Mouse (Mus musculus): ENCODE results near the gene Sult2b1.

Sult2b1 gene

DNA sequence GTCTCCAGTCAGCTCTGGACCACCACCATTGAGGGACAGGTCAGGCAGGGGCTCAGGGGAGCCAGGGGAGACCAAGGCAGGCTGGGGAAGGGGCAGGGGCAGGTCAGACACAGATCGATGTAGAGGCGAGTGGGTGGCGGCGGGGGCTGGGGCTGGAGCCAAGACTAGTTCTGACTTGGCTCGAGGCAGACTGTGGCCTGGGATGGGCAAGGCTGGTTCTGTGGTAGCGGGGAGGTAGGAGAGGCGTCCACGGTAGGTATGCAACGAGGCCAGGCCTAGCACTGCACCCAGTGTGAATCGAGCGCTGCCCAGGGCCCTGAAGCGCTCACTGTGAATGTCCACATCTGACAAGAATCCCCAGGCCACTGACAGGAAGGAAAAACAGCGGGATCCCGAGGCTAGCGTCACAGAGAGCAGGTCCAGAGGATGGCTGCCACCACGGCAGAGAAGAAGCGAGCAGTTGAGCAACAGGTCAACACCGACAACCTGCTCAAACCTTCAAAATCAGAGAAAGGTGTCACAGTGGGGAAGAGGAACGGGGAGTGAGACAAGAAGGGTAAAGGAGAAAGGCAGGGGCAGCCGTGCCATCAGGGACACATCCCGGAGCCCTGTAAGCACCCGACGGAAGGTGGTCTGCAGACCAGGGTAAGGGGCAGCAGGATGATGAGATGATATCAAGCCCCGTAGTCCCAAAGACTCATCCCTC lies 73.0 kb downstream of the Sult2b1 start:
- no peak for DNase-seq (ENCODE audit: low read depth, low spot score)

DNA sequence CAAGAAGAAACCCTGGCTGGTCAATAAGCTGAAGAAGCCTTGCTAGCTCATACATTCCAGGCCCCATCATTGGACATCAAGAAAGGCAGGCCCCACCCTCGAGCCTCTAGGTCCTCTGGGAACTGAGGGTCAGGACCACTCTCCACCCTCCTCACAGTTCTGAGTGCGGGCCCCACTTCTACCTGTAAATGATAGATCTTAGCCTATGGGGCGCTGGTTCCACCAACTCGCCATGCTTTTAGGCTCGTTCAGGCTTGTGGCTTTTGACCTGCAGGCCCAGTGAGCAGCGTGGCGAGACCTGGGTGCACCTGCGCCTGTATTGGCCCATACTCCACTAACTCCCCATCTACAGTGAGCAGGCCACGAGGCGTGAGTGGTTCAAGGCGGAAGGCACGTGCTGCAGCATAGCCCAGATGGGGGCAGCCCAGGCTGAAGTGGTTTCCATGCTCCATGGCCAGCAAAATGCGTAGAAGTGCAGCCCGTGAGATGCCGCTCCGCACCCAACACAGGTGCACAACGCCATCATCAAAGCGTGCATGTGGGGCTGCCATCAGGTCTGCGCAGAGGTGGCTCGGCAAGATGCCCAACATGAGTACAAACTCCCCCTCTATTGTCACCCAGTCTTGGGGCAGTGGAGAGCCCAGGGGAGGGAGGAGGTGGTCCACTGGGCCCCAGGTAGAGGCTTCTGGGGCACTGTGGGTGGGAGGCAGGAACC lies 73.8 kb downstream of the Sult2b1 start:
- no peak for DNase-seq (ENCODE audit: low read depth, low spot score)

GRCm38 (mm10) chr7:45709677-45710355 lies 74.7 kb downstream of the Sult2b1 start:
- no peak for DNase-seq (ENCODE audit: low read depth, low spot score)

- no peak for DNase-seq (ENCODE audit: low read depth, low spot score)
These were observed 75.4 kb downstream of the Sult2b1 start for GRCm38 (mm10) chr7:45709036-45709435.

DNA sequence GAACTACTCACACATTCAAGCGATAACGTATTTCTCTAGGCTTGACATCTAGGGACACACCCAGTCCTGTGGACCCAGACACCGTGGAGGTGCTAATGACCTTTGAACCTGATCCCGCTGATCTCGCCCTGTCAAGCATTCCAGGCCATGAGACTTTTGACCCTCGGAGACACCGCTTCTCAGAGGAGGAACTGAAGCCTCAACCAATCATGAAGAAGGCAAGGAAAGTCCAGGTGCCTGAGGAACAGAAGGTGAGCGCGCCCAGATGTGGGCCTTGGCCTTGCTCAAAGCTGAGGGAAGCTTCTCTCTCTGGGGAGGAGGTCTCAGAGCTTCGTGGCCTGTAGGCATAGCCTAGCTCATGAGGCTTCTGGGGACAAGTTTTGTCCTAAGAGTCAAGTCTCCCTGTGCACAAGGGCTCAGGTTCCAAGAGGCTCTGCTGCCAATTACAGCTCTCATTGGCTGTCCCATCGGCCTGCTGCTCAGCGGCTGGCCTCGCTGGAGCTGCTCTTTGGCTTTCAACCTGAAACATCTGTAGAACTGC lies 76.2 kb downstream of the Sult2b1 start:
- DNase-seq (ENCODE audit: low read depth, low spot score): no peak

DNA sequence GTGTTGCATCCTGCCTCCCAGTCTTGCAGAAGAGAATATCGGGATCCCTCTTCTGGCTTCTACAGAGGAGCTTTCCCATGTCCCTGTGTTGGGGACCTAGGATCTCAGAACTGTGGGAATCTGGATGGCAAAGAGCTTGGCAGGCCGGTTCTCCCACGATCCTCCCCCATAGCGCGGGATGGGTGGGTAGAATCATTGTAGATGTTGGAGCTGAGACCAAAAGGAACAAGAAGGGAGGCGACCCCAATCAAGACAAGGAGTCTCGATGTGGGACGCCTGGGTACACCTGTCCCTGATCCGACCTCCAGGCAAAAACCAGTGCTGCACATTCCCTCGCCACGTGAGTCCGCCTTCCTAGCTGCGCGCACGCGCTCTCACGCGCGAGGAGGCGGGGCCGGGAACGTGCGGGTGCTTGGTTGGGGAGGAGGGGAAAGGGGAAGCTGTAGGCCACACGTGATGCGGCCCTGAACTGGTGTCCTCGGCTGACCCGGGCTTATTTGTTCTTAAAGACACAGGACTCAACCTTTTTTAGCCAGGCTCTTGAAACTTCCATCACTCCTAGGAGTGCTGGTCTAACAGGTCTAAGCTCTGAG lies 77.0 kb downstream of the Sult2b1 start:
- no peak for DNase-seq (ENCODE audit: low read depth, low spot score)

DNA sequence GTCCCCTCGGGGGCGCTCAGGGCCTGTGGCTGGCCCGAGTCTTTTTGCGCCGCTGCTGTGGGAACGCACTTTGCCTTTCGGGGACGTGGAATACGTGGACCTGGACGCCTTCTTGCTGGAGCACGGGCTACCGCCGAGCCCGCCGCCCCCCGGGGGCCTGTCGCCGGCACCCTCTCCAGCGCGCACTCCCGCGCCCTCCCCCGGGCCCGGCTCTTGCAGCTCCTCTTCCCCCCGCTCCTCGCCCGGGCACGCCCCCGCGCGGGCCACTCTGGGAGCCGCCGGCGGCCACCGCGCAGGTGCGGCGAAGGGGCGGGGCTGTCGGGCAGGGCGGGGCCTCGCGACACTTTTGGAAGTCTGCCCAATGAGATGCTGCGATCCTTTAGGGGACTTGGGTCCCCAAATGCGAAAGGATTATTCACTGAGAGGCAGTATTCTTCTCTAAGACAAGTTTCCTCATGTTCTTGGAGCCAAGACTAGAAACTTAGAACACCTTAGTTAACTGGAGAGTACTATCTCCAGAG lies 77.7 kb downstream of the Sult2b1 start:
- no peak for DNase-seq (ENCODE audit: low read depth, low spot score)

- DNase-seq (ENCODE audit: low read depth, low spot score): no peak
These were observed 78.6 kb downstream of the Sult2b1 start for GRCm38 (mm10) chr7:45705873-45706281.

DNA sequence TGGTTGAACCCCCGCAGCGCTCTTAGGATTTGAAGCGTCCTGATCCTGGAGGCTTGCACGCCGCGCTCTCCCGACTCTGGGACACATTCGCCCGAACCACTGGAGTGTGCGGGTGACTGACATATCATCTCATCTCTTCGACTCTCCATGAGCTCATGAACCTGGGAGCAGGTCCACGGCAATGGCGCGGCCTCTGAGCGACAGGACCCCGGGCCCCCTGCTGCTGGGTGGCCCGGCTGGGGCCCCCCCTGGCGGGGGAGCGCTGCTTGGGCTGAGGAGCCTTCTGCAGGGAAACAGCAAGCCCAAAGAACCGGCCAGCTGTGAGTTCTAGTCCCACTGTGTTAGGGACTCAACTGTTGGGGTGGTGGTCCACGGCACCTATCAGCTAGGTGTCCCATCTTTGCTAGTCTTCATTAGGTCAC lies 79.0 kb downstream of the Sult2b1 start:
- DNase-seq (ENCODE audit: low read depth, low spot score): no peak

DNA sequence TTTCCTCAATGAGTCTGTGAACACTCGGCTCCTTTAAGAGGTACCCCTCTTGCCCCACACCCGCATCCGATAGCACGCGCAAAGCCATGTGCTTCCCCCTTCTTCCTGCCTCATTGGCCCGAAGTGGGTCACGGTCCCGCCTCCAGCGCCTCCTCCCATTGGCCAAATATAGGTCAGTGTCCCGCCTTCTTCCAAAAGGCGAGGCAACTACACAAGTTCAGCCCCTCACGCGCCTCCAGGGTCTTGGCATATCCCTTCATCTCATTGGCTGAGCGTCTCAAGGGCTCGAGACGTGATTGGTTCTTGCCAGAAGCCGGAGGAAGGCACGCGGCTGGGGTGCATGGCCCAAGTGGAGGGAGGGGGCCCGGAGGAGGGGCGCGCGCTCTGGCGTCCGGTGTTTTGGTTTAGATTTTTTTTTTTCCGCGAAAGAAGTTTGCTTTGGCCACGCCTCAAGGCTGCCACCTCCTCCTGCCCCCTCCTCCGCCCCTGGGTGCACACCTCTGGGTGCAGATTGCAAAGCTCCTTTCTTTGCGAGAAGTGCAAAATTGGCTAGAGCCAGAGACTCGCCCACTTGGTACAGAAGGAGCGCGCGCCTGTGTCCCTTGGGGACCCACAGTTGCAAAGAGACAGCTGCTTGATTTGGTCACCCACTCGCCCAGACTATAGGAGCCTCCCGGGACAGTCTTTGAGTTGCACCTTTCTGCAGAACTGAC lies 79.6 kb downstream of the Sult2b1 start, which contains the start of gene Dbp:
Gene Dbp (plus strand): TSS at position 359 of the 713 bp plus-strand sequence.
- peak; percentile 96 for DNase-seq (ENCODE audit: low read depth, low spot score)

- DNase-seq (ENCODE audit: low read depth, low spot score): no peak
These were observed 80.4 kb downstream of the Sult2b1 start for GRCm38 (mm10) chr7:45704046-45704559.

DNA sequence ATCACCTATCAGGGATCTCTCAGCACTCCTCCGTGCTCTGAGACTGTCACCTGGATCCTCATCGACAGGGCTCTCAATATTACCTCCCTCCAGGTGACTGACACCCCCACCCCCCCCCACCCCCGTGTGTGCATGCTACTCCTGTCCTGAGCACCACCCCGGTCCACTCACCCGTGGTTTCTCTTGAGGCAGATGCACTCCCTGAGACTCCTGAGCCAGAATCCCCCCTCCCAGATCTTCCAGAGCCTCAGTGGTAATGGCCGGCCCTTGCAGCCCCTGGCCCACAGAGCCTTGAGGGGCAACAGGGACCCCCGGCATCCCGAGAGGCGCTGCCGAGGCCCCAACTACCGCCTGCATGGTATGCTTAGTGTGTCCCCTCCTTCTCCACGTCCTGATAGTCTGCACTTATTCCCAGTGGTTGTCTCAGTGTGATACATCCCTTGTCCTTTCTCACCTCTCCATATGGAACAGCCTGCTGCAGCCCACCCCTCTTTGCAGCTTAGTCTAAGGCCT lies 80.9 kb downstream of the Sult2b1 start:
- no peak for DNase-seq (ENCODE audit: low read depth, low spot score)

- no peak for DNase-seq (ENCODE audit: low read depth, low spot score)
These were observed 81.5 kb downstream of the Sult2b1 start for GRCm38 (mm10) chr7:45702809-45703520.

- no peak for DNase-seq (ENCODE audit: low read depth, low spot score)
These were observed 82.2 kb downstream of the Sult2b1 start for GRCm38 (mm10) chr7:45702316-45702715.

- no peak for DNase-seq (ENCODE audit: low read depth, low spot score)
These were observed 82.9 kb downstream of the Sult2b1 start for GRCm38 (mm10) chr7:45701607-45702006.

GRCm38 (mm10) chr7:45701072-45701471 lies 83.4 kb downstream of the Sult2b1 start:
- no peak for DNase-seq (ENCODE audit: low read depth, low spot score)

DNA sequence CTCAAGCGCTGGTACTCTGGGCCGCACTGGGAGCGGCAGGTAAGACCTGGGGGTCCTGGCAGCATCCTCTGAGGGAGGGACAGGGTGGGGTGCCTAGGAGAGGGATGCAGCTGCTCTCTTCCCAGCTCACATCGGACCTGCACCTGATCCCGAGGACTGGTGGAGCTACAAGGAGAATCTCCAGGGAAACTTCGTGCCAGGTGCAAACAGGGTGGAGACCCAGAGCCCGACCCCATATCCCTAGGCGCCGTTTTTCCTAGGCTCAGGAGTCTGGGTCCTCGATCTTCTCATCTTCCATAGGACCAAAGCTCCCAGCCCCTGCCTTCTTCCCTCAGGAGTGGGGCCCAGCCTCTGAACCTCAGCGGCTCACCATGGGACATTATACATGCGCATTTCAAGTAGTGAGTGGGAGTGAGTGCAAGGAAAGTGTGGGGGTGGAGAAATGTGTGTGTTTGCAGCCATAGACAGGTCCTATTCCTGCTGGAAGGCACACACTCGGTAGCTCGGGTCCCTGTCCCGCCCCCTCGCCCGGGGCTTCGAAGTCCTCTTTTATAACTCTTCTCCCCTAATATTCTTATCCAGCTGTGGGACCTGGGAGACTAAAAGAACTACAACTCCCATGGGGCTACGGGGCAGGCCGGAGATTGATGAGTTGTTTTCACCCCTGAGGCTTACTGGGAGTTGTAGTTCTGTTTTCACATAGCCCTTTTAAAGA lies 84.0 kb downstream of the Sult2b1 start:
- no peak for DNase-seq (ENCODE audit: low read depth, low spot score)

DNA sequence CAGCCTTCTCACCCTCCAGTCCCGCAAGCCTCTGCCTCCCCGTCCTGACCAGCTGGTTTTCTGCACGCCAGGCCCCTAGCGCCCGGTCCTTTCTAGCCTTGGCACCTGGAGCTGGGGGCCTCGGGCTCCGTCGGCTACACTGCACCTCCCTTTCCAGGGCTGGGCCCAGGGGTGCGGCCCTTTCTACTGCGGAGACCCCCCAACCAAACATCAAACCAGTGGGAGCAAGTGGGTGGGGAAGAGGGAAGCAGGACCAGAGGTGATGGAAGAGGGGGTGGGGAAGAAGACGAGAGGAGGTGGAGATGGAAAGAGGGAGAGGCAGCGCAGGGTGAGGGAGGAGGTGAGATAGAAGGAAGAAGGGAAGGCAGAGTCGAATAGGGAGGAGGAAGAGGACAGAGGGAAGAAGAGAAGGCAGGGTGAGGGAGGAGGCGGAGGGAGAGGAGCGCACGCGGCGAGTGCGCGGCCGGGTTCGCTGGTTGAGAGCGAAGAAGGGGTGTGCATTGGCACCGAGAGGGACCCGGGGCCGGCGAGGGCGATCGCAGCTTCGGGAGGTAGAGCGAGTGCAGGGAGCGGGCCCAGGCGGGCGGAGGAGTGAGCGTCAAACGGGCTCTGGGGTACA lies 84.8 kb downstream of the Sult2b1 start, which contains the start of gene Car11:
Gene Car11 (plus strand): TSS at position 321 of the 619 bp plus-strand sequence.
- DNase-seq (ENCODE audit: low read depth, low spot score): no peak

DNA sequence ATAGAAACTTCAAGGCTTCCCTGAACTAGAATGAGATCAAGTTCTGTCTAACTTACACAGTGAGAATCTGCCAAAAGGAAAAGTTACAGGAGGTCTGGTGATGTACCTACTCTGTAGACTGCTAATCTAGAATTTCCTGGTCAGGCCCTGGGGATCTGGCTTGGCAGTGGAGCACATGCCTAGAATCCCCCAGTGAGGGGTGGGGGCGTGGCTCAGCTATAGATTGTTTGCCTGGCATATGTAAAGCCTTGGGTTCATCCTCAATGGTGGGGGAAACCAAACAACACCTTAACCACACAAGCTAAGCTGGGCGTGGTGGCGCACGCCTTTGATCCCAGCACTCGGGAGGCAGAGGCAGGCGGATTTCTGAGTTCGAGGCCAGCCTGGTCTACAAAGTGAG lies 86.6 kb downstream of the Sult2b1 start:
- no peak for DNase-seq (ENCODE audit: low read depth, low spot score)

All from WW6 (cell line).